Mouse (Mus musculus): ENCODE data around the gene Rnf135. TPM values are rescaled to one million over a fixed set of nuclear protein-coding genes. Genes with fewer than 3 reads are reported as not detected.

Rnf135 gene
- polyA plus RNA-seq (2014; fragmentation: Nextera tagmentation; extraction: Ambion mirVana), result 2.8 and 3.8 TPM in 2 replicates

GRCm38 (mm10) chr11:80183705-80184255, at the start of gene Rnf135:
Gene Rnf135 (plus strand): TSS chr11:80183851.
- ATAC-seq (ENCODE audit: insufficient number of reproducible peaks, low FRiP score, low TSS enrichment, low read depth), result 0 out of 2 replicates have a peak, but pooled peaks have one; percentile 62
- Histone ChIP-seq H3K36me3 (ENCODE audit: control insufficient read depth, insufficient read depth, low read length) (no peaks in the 10 kb centered on the region), H3K4me3 (ENCODE audit: low read depth, low read length) (peak within 1 kb of the TSS; percentile 44), H3K4me2 (ENCODE audit: low read depth, severe bottlenecking) (peak within 1 kb of the TSS; percentile 64), H3K9me3 (ENCODE audit: control insufficient read depth, low read length) (no peaks in the 10 kb centered on the region), H3K9ac (ENCODE audit: low read length) (peak within 1 kb of the TSS; percentile 74), H3K4me1 (ENCODE audit: control insufficient read depth, insufficient read depth, low read length) (no peaks in the 10 kb centered on the region), H3K27me3 (ENCODE audit: control insufficient read depth, insufficient read depth, low read length) (no peaks in the 10 kb centered on the region), H3K27ac (replicated peaks; ENCODE audit: low read depth, low read length) (no peak within 1 kb of the TSS; the same call in 1 of the 2 replicates)
- peak; percentile 81 for DNase-seq (ENCODE audit: low spot score)
- WGBS, result 2% methylated on average over 33 of the region's 33 CpGs

- no peak for ATAC-seq (ENCODE audit: insufficient number of reproducible peaks, low FRiP score, low TSS enrichment, low read depth)
- H3K4me3 ChIP-seq (ENCODE audit: low read depth, low read length), result no peak overlapping the region
- DNase-seq (ENCODE audit: low spot score), result no peak
- no peak overlapping the region for H3K9ac ChIP-seq (ENCODE audit: low read length)
- WGBS, result 84% methylated on average over 4 of the region's 4 CpGs
- H3K27me3 ChIP-seq (ENCODE audit: control insufficient read depth, insufficient read depth, low read length), result no peaks in the 10 kb centered on the region
- H3K27ac ChIP-seq (replicated peaks; ENCODE audit: low read depth, low read length), result no peak overlapping the region
- no peaks in the 10 kb centered on the region for H3K4me1 ChIP-seq (ENCODE audit: control insufficient read depth, insufficient read depth, low read length)
- peaks cover 15% of the 10 kb centered on the region; the same call in 1 of the 2 replicates for H3K36me3 ChIP-seq (ENCODE audit: control insufficient read depth, insufficient read depth, low read length)
- H3K9me3 ChIP-seq (ENCODE audit: control insufficient read depth, low read length), result no peaks in the 10 kb centered on the region
- H3K4me2 ChIP-seq (ENCODE audit: low read depth, severe bottlenecking), result no peak overlapping the region
Observed at GRCm38 (mm10) chr11:80134744-80135143, 48.9 kb upstream of the Rnf135 start.

- H3K36me3 ChIP-seq (ENCODE audit: control insufficient read depth, insufficient read depth, low read length), result peaks cover 13% of the 10 kb centered on the region; the same call in 1 of the 2 replicates
- 94% methylated on average over 11 of the region's 11 CpGs for WGBS
- no peak for ATAC-seq (ENCODE audit: insufficient number of reproducible peaks, low FRiP score, low TSS enrichment, low read depth)
- H3K4me2 ChIP-seq (ENCODE audit: low read depth, severe bottlenecking), result no peak overlapping the region
- no peak overlapping the region for H3K9ac ChIP-seq (ENCODE audit: low read length)
- H3K4me1 ChIP-seq (ENCODE audit: control insufficient read depth, insufficient read depth, low read length), result peaks cover 4% of the 10 kb centered on the region; the same call in 1 of the 2 replicates
- no peaks in the 10 kb centered on the region for H3K27me3 ChIP-seq (ENCODE audit: control insufficient read depth, insufficient read depth, low read length)
- H3K27ac ChIP-seq (replicated peaks; ENCODE audit: low read depth, low read length), result no peak overlapping the region
- H3K9me3 ChIP-seq (ENCODE audit: control insufficient read depth, low read length), result no peaks in the 10 kb centered on the region
- DNase-seq (ENCODE audit: low spot score), result no peak
- no peak overlapping the region for H3K4me3 ChIP-seq (ENCODE audit: low read depth, low read length)
Observed at GRCm38 (mm10) chr11:80135954-80136683, 47.5 kb upstream of the Rnf135 start.

- Histone ChIP-seq H3K27me3 (ENCODE audit: control insufficient read depth, insufficient read depth, low read length) (no peaks in the 10 kb centered on the region), H3K4me2 (ENCODE audit: low read depth, severe bottlenecking) (no peak overlapping the region), H3K9me3 (ENCODE audit: control insufficient read depth, low read length) (no peaks in the 10 kb centered on the region), H3K27ac (replicated peaks; ENCODE audit: low read depth, low read length) (no peak overlapping the region), H3K36me3 (ENCODE audit: control insufficient read depth, insufficient read depth, low read length) (peaks cover 11% of the 10 kb centered on the region; the same call in 1 of the 2 replicates), H3K4me1 (ENCODE audit: control insufficient read depth, insufficient read depth, low read length) (peaks cover 4% of the 10 kb centered on the region; the same call in 1 of the 2 replicates), H3K4me3 (ENCODE audit: low read depth, low read length) (no peak overlapping the region), H3K9ac (ENCODE audit: low read length) (no peak overlapping the region)
- DNase-seq (ENCODE audit: low spot score) (no peak), ATAC-seq (ENCODE audit: insufficient number of reproducible peaks, low FRiP score, low TSS enrichment, low read depth) (no peak)
- WGBS, result 93% methylated on average over 13 of the region's 13 CpGs
Observed at GRCm38 (mm10) chr11:80136786-80137185, 46.9 kb upstream of the Rnf135 start.

GRCm38 (mm10) chr11:80137773-80138172, 45.9 kb upstream of the Rnf135 start:
- WGBS, result 90% methylated on average over 5 of the region's 5 CpGs
- Histone ChIP-seq H3K36me3 (ENCODE audit: control insufficient read depth, insufficient read depth, low read length) (peaks cover 9% of the 10 kb centered on the region; the same call in 1 of the 2 replicates), H3K4me2 (ENCODE audit: low read depth, severe bottlenecking) (no peak overlapping the region), H3K9me3 (ENCODE audit: control insufficient read depth, low read length) (no peaks in the 10 kb centered on the region), H3K4me3 (ENCODE audit: low read depth, low read length) (no peak overlapping the region), H3K27me3 (ENCODE audit: control insufficient read depth, insufficient read depth, low read length) (no peaks in the 10 kb centered on the region), H3K9ac (ENCODE audit: low read length) (no peak overlapping the region), H3K27ac (replicated peaks; ENCODE audit: low read depth, low read length) (no peak overlapping the region), H3K4me1 (ENCODE audit: control insufficient read depth, insufficient read depth, low read length) (peaks cover 5% of the 10 kb centered on the region)
- DNase-seq (ENCODE audit: low spot score) (no peak), ATAC-seq (ENCODE audit: insufficient number of reproducible peaks, low FRiP score, low TSS enrichment, low read depth) (no peak)

- Histone ChIP-seq H3K4me3 (ENCODE audit: low read depth, low read length) (peak within 1 kb of the TSS; percentile 84), H3K9me3 (ENCODE audit: control insufficient read depth, low read length) (no peaks in the 10 kb centered on the region), H3K4me1 (ENCODE audit: control insufficient read depth, insufficient read depth, low read length) (peaks cover 7% of the 10 kb centered on the region), H3K4me2 (ENCODE audit: low read depth, severe bottlenecking) (peak within 1 kb of the TSS; percentile 66), H3K9ac (ENCODE audit: low read length) (peak within 1 kb of the TSS; percentile 91), H3K36me3 (ENCODE audit: control insufficient read depth, insufficient read depth, low read length) (no peaks in the 10 kb centered on the region), H3K27me3 (ENCODE audit: control insufficient read depth, insufficient read depth, low read length) (no peaks in the 10 kb centered on the region), H3K27ac (replicated peaks; ENCODE audit: low read depth, low read length) (peak within 1 kb of the TSS; percentile 72; the same call in 1 of the 2 replicates)
- ATAC-seq (ENCODE audit: insufficient number of reproducible peaks, low FRiP score, low TSS enrichment, low read depth), result peak; percentile 78; the same call in 1 of the 2 replicates
- WGBS, result under 1% methylated on average over 40 of the region's 40 CpGs
- DNase-seq (ENCODE audit: low spot score), result peak; percentile 91
Observed at GRCm38 (mm10) chr11:80141825-80142521, 41.7 kb upstream of the Rnf135 start, which contains the start of gene Tefm. Gene Tefm (minus strand): TSS chr11:80142175.

- no peak overlapping the region for H3K4me3 ChIP-seq (ENCODE audit: low read depth, low read length)
- no peak overlapping the region for H3K27ac ChIP-seq (replicated peaks; ENCODE audit: low read depth, low read length)
- H3K4me1 ChIP-seq (ENCODE audit: control insufficient read depth, insufficient read depth, low read length), result peaks cover 7% of the 10 kb centered on the region
- ATAC-seq (ENCODE audit: insufficient number of reproducible peaks, low FRiP score, low TSS enrichment, low read depth), result no peak
- WGBS, result 52% methylated on average over 8 of the region's 8 CpGs
- no peaks in the 10 kb centered on the region for H3K36me3 ChIP-seq (ENCODE audit: control insufficient read depth, insufficient read depth, low read length)
- no peak overlapping the region for H3K9ac ChIP-seq (ENCODE audit: low read length)
- no peak for DNase-seq (ENCODE audit: low spot score)
- H3K9me3 ChIP-seq (ENCODE audit: control insufficient read depth, low read length), result no peaks in the 10 kb centered on the region
- H3K27me3 ChIP-seq (ENCODE audit: control insufficient read depth, insufficient read depth, low read length), result no peaks in the 10 kb centered on the region
- peak overlapping the region; percentile 66; the same call in 1 of the 2 replicates for H3K4me2 ChIP-seq (ENCODE audit: low read depth, severe bottlenecking)
Observed at GRCm38 (mm10) chr11:80142872-80143271, 40.8 kb upstream of the Rnf135 start.

- Histone ChIP-seq H3K4me1 (ENCODE audit: control insufficient read depth, insufficient read depth, low read length) (peaks cover 4% of the 10 kb centered on the region), H3K9ac (ENCODE audit: low read length) (no peak overlapping the region), H3K4me2 (ENCODE audit: low read depth, severe bottlenecking) (no peak overlapping the region), H3K9me3 (ENCODE audit: control insufficient read depth, low read length) (no peaks in the 10 kb centered on the region), H3K36me3 (ENCODE audit: control insufficient read depth, insufficient read depth, low read length) (no peaks in the 10 kb centered on the region), H3K4me3 (ENCODE audit: low read depth, low read length) (no peak overlapping the region), H3K27me3 (ENCODE audit: control insufficient read depth, insufficient read depth, low read length) (no peaks in the 10 kb centered on the region), H3K27ac (replicated peaks; ENCODE audit: low read depth, low read length) (no peak overlapping the region)
- 52% methylated on average over 10 of the region's 10 CpGs for WGBS
- no peak for ATAC-seq (ENCODE audit: insufficient number of reproducible peaks, low FRiP score, low TSS enrichment, low read depth)
- DNase-seq (ENCODE audit: low spot score), result no peak
Observed at GRCm38 (mm10) chr11:80145787-80146275, 37.8 kb upstream of the Rnf135 start.

All from limb, embryonic 11.5 days (tissue).